Mouse (Mus musculus): ENCODE measurements around the gene Vcl.

GRCm38 (mm10) chr14:21062766-21063513 is 133.7 kb downstream of the Vcl start:
- TF ChIP-seq CTCF (IDR thresholded peaks at IDR 0.05; ENCODE audit: insufficient read depth, low read length), result no peak
- TF ChIP-seq POLR2A (IDR thresholded peaks at IDR 0.05; ENCODE audit: borderline replicate concordance, extremely low read depth, low read depth, low read length), result no peak

Measured in lung, adult 2 months (tissue).